Mouse (Mus musculus): ENCODE data around the gene Dnph1.
"Not testable (repeated sequence)": the region's sequence is repeated elsewhere in the genome, so short reads cannot be mapped to it uniquely, and the experiment has no call there.

The Dnph1 gene

GRCm38 (mm10) chr17:46496623-46497434, at the start of gene Dnph1:
Gene Dnph1 (plus strand): TSS chr17:46496711.
- DNase-seq (ENCODE audit: low read depth) = peak; percentile 82

- DNase-seq (ENCODE audit: low read depth) = no peak
Measured at GRCm38 (mm10) chr17:46452683-46453082, 43.8 kb upstream of the Dnph1 start.

GRCm38 (mm10) chr17:46453302-46453948, 43.1 kb upstream of the Dnph1 start:
- DNase-seq (ENCODE audit: low read depth) = no peak

- no peak for DNase-seq (ENCODE audit: low read depth)
Measured at GRCm38 (mm10) chr17:46453970-46454411, 42.5 kb upstream of the Dnph1 start.

- DNase-seq (ENCODE audit: low read depth) = no peak
Measured at GRCm38 (mm10) chr17:46454539-46454938, 42.0 kb upstream of the Dnph1 start.

- no peak for DNase-seq (ENCODE audit: low read depth)
Measured at GRCm38 (mm10) chr17:46455110-46455691, 41.3 kb upstream of the Dnph1 start.

GRCm38 (mm10) chr17:46457791-46458190, 38.7 kb upstream of the Dnph1 start:
- DNase-seq (ENCODE audit: low read depth) = peak; percentile 43

GRCm38 (mm10) chr17:46458439-46458838, 38.1 kb upstream of the Dnph1 start:
- DNase-seq (ENCODE audit: low read depth) = no peak

- no peak for DNase-seq (ENCODE audit: low read depth)
Measured at GRCm38 (mm10) chr17:46460673-46461072, 35.8 kb upstream of the Dnph1 start.

GRCm38 (mm10) chr17:46461347-46461746, 35.2 kb upstream of the Dnph1 start:
- DNase-seq (ENCODE audit: low read depth) = no peak

GRCm38 (mm10) chr17:46462226-46462625, 34.3 kb upstream of the Dnph1 start:
- no peak for DNase-seq (ENCODE audit: low read depth)

GRCm38 (mm10) chr17:46467830-46468229, 28.7 kb upstream of the Dnph1 start:
- DNase-seq (ENCODE audit: low read depth) = no peak

- DNase-seq (ENCODE audit: low read depth) = no peak
Measured at GRCm38 (mm10) chr17:46476601-46477000, 19.9 kb upstream of the Dnph1 start.

- no peak for DNase-seq (ENCODE audit: low read depth)
Measured at GRCm38 (mm10) chr17:46477286-46477685, 19.2 kb upstream of the Dnph1 start.

GRCm38 (mm10) chr17:46483561-46484001, 12.9 kb upstream of the Dnph1 start:
- no peak for DNase-seq (ENCODE audit: low read depth)

GRCm38 (mm10) chr17:46484021-46484431, 12.5 kb upstream of the Dnph1 start:
- no peak for DNase-seq (ENCODE audit: low read depth)

GRCm38 (mm10) chr17:46484461-46484875, 12.0 kb upstream of the Dnph1 start:
- no peak for DNase-seq (ENCODE audit: low read depth)

GRCm38 (mm10) chr17:46486995-46487394, 9.5 kb upstream of the Dnph1 start:
- DNase-seq (ENCODE audit: low read depth) = no peak

GRCm38 (mm10) chr17:46487431-46487830, 9.1 kb upstream of the Dnph1 start, which contains the start of gene Ttbk1:
Gene Ttbk1 (minus strand): TSS chr17:46487675.
- DNase-seq (ENCODE audit: low read depth) = no peak

GRCm38 (mm10) chr17:46495486-46495885, 1.0 kb upstream of the Dnph1 start:
- DNase-seq (ENCODE audit: low read depth) = no peak

GRCm38 (mm10) chr17:46496081-46496480, 430 bp upstream of the Dnph1 start:
- not testable (repeated sequence) for DNase-seq (ENCODE audit: low read depth)

GRCm38 (mm10) chr17:46497956-46498355, 1.4 kb downstream of the Dnph1 start:
- DNase-seq (ENCODE audit: low read depth) = no peak

GRCm38 (mm10) chr17:46502775-46503174, 6.3 kb downstream of the Dnph1 start:
- DNase-seq (ENCODE audit: low read depth) = no peak

Data from c-Kit-positive CD71-positive TER-119-negative erythroid progenitor cells, embryonic 14.5 days (primary cell).